Mouse (Mus musculus): ENCODE results near the gene Fbxw8.
A peak's percentile ranks its signal among the peaks of the same experiment; 100 is the strongest.

The Fbxw8 gene

DNA sequence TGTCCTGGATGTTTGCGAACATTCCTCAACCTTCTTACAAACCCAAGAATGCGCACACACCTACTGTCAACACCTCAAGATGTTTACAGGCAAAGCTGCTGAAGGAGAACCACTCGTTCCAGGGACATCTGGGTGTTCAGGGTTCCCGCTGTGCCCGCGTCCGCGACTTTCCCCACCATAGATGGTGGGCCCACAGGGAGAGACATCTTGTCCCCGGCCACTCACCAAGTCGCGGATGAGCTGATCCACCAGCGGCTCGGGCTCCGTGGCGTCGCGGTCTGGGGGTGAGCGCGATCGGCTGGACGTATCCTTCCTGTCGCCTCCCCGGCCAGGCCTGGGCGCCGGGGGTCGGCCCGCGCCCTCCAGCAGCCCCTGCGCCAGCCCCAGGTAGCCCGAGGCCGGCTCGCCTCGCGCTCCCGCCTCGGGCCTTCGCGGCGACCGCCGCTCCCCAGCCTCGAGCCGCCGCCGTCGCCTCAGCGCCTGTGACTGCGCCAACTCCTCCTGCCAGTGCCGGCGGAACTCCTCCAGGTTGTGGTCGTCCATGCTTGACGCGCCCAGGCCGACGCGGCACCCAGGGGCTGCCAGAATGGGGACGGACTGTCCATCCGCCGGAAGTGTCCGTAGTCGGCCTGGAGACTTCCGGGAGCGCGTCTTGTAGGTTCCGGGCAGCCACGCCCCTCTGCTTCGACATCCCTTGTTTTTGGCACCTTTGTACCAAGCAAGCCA is at the start of gene Fbxw8:
TSS of gene Fbxw8 (minus strand) at position 626 of the 726 bp plus-strand sequence.
- peak; percentile 23 to 32 for DNase-seq (ENCODE audit: low read depth in 2 of 2, low spot score in 2 of 2)

DNA sequence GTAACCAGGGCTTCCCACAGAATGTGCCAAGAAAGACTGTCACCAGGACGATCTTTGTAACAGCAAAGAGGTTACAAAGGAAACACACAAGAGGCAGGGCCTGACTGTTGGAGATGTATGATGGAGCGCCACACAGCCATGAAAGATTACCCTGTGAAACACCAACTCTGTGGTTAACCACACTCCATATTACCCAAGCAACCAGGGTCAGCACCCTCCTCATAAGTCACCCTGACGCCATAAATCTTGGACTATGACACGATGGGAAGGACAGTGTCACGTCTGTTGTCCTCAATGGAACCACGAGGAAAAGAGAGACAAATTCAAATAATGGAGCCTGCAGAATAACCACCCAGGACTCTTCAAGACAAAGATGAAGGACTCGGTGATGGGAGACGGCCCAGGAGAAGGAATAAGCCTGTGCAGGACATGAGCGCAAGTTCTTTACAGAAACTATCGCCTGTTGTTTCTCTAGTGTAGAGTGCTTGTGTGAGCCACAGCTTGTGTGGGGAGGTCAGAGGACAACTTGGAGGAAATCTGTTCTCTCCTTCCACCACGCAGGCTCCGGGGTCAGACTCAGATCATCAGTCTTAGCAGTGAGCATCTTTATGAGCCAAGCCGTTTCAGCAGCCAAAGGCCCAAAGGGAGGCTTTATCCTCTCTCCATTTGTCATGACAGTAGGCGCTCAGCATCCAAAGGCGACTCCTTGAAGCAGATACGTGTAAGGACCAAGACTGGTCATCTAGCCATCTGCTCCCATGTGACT is 49.6 kb upstream of the Fbxw8 start:
- DNase-seq (ENCODE audit: low read depth in 2 of 2, low spot score in 2 of 2) = no peak

DNA sequence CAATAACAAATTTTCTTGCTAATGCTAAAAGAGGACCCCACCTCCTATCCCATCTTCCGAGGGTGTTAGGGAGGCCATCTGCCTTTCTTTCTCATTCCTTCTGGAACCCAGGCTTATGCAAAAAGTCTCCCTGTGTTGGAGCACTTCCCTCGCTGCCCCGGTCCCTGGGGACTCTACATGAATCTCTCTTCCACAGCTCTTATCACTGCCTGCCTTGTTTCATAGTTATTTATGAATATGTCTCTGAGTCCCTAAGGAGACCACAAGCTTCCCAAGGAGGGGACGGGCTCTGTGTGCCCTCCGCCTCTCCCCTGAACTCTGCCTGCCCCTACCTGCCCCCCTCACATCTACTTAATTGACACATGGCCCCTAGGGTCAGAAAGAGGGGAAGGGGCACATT is 44.4 kb upstream of the Fbxw8 start:
- DNase-seq (ENCODE audit: low read depth in 2 of 2, low spot score in 2 of 2) = no peak

DNA sequence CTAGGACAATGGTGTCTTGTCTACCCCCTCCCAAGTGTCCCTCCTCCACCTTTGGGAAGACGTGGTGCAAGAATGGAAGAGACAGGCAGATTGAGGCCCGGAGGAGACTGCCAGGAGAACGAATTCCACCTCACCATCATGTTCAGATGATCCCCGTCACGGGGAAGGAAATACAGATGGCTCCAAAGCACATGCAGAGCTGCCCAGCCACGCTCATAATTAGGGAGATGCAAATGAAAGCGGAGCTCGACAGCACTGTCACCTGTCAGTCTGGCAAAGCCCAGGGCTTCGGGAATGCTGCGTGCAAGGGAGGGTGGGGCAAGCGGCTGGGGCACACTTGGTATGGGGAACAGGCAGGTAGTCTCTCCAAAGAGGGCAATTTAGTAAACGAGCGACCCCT is 42.2 kb upstream of the Fbxw8 start:
- no peak for DNase-seq (ENCODE audit: low read depth in 2 of 2, low spot score in 2 of 2)

DNA sequence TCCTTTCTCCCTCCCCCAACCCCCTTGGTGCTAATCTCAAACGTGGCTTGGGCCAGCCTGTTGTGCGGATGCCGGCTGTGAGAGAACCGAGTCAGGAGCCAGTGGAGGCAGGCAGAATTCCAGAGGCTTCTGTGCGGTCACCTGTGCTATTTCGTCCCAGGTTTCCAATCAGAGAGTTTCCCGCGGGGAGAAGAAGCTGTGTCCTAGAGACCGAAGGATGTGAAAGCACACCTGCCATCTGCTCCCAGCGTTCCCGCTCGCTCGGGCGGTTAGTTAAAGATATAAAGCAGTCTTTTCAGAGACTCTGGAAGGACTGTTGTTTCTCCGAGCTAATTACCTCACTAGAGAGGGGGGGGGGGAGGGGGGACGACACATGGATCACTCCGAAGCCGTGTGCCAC is 37.0 kb upstream of the Fbxw8 start:
- no peak for DNase-seq (ENCODE audit: low read depth in 2 of 2, low spot score in 2 of 2)

DNA sequence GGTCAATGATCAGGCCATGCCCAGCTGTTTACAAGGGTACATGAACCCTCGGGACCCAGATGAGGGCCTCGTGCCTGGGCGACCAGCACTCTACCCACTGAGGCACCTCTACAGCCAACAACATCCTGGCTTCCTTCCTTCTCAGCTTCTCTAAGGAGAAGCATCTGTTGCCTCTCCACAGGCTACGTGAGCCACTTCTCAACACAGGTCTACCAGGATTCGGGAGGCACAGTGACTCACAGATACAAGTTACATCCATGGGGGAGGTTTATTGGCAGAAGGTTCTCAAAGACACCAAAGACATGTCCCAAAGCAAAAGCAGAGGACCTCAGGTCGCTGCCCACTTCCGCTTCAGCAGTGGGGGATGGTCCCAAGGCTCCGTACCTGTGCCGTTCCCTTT is 35.2 kb upstream of the Fbxw8 start:
- no peak for DNase-seq (ENCODE audit: low read depth in 2 of 2, low spot score in 2 of 2)

DNA sequence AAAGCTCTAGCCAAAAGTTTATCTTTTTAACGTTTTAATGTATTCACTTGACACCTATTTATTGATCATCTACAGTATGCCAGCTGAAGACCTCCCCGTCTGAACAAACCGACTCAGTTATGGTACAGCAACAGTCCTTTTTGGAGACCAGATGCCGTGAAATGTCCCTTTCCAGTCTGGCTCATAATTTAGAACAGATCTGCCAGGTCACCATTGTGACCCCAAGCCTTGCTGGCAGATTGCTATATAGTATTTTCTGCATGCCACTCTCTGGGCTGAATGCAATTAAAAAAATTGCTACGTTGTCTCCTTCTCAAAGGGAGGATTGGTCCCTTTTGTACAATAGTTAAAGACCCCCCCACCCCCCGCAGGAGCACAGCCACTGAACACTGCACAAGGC is 33.1 kb upstream of the Fbxw8 start:
- no peak for DNase-seq (ENCODE audit: low read depth in 2 of 2, low spot score in 2 of 2)

DNA sequence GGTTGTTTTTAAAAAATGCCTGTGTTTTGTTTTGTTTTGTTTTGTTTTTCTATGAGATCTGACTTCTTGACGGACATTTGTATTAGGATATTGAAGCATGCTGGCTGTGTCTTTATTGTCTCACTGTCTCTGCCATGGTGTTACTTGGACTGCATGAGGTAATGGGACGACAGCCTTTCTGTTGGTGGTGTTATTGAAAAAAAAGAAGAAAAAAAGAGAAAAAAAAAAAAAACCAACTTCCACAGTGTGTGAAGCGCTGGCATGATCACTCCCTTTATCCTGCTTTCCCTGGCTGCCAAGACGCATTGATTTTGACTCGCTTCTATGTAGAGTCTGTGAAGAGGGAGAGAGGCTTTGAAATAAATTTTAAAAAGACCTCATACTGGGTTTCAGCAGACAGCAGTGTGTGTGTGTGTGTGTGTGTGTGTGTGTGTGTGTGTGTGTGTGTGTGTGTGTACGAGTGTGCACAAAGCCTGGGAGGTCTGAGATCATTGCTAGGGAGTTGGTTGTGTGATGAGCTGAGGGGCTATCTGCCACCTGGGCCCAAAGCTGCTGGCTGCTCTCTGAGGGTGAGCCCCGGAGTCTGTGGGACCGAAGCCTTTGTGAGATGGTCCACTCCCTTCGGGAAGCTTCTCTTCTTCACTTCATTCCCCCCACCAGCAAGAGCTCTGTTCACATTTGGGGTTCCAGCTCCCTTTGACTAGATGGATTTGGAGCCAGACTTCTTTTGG is 31.8 kb upstream of the Fbxw8 start:
- no peak for DNase-seq (ENCODE audit: low read depth in 2 of 2, low spot score in 2 of 2)

DNA sequence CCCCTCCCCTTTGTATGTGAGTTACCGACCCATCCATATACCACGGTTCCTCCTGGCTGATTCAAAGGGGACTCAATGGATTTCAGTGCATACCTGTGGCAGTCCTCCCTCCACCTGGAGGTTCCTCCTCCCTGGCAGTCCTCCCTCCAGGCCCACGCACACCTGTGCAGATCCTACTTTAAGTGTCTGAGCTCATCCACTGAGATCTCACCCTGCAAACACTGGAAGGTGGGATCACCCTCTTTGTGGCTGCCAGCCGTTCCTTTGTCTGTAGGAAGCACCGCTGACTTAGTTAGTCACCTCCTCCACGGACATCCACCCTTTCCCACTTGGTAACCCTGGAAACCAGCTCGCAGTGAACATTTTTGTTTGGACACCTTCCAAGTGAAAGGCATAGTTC is 22.4 kb upstream of the Fbxw8 start:
- no peak for DNase-seq (ENCODE audit: low read depth in 2 of 2, low spot score in 2 of 2)

DNA sequence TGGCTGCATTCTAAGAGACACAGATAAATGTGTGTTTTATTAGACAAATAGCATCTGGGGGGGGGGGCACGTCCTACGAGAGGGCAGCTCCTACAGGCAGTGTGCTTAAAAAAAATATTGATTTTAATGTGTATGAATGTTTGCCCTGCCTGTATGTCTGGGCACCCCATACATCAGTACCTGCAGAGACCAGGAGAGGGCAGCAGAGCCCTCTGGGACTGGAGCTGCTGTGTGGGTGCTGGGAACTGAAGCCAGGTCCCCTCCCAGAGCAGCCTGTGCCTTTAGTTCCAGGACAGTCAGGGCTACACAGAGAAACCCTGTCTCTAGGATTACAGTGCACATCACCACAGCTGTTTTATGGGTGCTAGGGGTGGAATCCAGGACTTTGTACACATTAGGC is 19.9 kb upstream of the Fbxw8 start:
- no peak for DNase-seq (ENCODE audit: low read depth in 2 of 2, low spot score in 2 of 2)

DNA sequence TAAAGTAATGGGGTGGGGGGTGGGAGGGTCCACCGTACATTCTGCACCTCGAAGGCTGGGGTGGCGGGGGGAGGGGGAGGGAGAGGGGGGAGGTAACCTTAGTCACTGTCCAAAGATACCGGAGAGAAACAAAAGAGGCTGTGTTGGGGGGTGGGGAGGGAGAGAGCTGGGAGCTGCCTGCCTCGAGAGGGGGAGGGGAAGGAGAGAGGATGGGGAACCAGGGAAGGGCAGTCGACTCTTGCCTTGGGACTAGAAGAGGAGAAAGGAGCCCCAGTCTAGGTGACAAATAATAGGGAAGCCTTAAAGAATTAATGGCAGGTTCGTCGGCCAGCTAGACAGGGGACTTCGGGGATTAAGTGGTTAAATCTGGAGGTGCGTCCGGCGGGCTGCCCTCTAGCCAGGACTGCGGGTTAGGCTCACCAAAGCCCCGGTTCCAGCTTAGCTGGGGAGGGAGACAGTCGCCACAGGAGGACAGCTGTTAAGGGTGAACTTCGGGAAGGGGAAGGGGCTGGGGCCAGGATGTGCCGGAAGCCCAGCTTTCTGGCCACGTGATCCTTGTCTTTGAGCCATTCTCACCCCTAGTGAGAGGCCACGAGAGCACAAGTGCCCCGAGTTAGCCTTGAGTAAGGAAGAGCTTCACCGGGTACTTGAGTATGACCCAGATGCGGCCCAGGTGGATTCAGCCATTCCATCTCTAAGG is 19.2 kb upstream of the Fbxw8 start:
- DNase-seq (ENCODE audit: low read depth in 2 of 2, low spot score in 2 of 2) = no peak

DNA sequence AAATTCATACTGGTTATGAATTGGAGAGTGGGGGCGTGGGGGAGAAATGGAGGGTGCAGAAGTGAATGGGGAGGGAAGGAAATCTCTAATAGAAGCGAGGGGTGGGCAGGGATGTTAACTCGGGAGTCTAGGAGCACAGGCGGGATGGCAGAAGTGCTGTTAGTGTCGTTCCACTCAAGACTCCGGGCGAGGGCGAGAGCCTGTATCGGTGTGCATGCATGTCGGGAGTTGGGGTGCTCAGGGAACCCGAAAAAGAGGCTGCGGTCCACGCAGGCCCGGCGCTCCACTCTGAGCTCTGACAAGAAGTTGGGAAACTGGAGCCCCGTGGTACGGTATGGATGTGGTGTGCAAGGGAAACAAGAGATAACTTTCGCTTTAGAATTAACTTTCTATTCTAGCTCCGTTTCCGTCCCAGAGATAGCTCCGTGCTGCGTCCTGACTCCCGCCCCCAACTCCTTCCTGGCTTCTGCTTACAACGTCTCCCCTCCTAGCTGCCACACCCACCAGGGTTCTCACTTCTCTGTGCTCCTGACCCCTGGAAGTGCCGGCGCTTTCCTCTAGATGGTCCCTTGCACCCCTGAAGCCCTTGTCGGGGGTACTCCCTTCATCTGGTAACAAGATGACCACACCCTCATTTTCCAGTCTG is 16.9 kb upstream of the Fbxw8 start:
- no peak for DNase-seq (ENCODE audit: low read depth in 2 of 2, low spot score in 2 of 2)

DNA sequence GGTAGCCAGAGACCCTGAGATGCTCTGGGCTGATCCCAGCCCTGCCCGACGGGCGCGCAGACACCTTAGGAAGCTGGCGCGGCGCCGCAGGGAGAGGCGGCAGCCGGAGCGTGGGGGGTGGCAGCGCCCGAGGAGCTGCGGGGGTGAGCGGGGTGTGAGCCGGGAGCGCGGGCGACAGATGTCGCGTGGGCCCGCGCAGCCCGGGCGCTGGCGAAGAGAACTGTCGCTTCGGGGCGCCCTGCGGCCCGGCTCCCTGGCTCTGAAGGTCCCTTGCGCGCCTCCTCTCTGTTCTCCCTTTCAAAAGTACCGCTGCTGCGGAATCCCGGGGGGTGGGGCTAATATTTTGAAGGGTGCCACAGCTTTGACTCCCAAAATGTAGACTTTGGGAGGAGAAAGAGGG is 16.4 kb upstream of the Fbxw8 start:
- no peak for DNase-seq (ENCODE audit: low read depth in 2 of 2, low spot score in 2 of 2)

DNA sequence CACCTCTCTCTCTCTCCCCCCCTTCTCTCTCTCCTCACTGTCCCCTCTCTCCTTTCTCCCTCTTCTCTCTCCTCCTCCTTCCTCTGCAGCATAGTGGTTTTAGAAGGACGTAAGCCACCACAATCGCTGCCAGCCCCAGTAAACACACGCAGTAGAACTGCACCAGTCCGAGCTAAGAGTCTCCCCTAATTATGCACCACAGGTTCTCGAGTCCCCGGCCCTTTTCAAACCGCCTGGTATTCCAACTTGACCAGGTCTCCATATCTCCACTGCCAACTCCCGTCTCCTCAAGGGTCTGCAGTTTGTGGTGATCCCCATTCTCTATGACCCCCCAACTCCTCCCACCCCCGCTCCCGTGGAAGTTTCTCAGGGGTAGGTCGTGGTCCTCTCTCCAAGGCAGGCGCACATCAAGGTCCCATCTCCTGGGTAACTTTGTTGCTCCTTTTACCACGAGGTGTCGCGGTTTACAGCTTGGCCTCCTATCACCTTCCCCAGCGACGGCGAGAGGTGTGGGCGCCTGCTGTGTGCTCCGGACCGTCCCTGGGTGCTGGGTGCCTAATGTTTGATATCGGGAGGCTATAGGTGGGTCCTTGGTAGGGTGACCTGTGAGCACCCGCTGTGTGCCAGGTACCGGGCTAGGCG is 15.7 kb upstream of the Fbxw8 start:
- DNase-seq (ENCODE audit: low read depth in 2 of 2, low spot score in 2 of 2) = no peak

DNA sequence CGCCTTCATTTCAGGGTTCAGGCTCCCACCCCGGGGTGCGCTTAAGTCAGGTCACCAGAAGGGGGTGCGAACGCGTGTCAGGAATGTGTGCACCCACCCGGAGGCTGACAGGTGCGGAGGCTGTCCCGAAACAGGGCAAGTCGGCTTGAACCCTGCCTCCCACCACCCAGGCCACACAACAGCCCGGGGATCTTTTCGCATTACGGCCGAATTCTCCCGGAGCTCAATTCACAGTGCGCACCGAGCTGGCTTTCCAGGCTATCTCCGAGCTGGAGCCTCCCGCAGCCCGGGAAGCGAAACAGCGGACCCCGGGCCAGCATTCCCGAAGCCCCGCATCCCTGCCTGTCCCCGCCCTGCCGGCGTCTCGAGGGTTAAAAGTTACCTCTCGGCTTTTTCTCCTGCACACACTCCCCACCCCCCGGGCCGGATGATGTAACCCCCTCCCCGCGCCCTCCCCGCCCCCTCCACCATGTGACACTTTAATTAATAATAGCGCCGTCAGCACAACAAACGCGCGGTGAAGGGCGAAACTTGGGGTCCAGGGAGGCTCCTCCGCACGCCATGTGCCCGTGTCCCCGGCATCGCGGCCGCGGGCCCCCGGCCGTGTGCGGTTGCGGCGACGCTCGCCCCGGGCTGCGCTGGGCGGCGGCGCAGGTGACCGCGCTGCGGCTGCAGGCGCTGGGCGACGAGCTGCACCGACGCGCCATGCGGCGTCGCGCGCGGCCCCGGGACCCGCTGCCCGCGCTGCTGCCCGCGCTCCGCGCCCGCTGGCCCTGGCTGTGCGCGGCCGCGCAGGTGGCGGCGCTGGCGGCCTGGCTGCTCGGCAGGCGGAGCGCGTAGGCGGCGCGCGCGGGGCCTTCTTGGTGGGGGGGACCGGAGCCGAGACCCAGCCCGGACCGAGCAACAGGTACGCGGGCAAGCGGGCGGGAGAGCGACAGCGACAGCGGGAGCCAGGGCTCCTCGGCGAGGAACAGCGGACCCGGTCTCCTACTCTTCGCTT is 14.3 kb upstream of the Fbxw8 start:
- DNase-seq (ENCODE audit: low read depth in 2 of 2, low spot score in 2 of 2) = no peak

DNA sequence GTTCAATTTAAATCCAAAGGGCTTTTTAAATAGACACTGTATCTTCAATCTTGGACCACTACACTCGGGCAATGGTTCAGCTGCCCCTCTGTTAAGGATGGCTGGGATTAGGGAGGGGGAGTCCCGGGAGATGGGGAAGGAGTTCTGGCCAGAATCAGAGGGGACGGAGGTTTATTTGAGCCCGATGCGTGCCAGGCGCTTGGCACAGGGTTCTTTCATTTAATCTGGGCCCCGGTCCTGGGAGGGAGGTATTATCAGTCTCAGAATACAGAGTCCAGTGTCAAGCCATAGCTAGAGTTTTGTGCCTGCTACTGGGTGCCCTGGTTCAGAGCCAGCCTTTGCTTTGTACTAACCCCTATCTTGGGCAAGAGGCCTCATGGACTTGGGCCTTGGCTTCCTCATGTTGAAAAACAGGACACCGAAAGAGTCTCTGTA is 12.3 kb upstream of the Fbxw8 start:
- no peak for DNase-seq (ENCODE audit: low read depth in 2 of 2, low spot score in 2 of 2)

DNA sequence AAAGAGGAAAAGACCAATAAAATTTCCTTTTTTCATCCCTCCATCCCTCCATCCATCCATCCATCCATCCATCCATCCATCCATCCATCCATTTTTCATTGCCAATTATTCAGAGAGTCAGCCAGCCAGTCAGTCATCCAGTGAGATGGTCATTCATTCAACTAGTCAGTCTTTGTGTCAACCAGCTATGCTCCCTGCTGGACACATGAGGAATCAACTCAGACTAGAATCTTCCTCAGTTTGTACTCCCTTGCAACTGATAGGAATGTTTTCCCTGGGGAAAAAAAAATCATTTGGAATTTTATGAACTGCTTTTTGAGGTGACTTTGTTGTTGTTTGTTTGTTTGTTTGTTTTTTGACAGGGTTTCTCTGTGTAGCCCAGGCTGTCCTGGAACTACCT is 10.2 kb upstream of the Fbxw8 start:
- no peak for DNase-seq (ENCODE audit: low read depth in 2 of 2, low spot score in 2 of 2)

DNA sequence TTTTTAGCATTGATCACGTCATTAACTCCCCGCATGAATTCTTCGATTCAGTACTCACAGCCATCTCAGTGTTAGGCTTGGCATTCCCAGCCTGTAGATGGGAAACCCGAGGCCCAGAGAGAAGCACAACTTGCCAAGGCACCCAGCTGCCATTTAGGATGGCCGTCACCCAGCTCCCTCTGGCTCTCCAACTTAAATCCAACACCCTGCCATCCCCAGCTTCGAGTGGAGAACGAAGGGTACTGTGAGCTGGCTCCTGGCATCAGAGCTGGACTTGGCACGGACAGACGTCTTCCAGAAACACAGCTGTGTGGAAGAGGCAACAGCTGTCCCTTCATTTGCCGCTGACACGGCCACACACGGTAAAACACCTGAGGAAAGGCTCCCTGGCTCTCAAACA is 9.3 kb upstream of the Fbxw8 start, which contains the start of gene Hrk:
TSS of gene Hrk (plus strand) at position 68 of the 400 bp plus-strand sequence.
- DNase-seq (ENCODE audit: low read depth in 2 of 2, low spot score in 2 of 2) = no peak

DNA sequence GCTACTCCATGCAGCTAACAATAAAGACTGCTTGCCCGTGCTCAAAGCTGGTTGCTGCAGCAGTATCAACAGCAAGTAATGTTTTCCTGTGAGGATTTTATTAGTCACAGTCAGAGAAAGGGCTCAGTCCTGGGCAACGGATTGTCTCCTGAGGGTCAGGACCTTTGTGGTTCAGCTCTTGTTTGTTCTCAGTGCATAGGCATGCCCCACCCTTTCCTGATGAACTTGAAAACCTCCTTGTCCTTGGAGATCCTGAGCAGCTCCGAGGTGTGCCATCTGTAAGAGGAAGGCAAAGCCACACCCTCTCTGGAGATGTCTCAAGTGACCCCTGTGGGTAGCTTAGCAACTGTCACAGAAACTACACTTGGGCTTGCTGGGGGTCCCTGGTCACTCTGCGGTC is 5.4 kb upstream of the Fbxw8 start:
- no peak for DNase-seq (ENCODE audit: low read depth in 2 of 2, low spot score in 2 of 2)
